Mouse (Mus musculus) embryonic facial prominence, embryonic 10.5 days (tissue): ENCODE data around the gene Col4a2. TPM values are rescaled to one million over a fixed set of nuclear protein-coding genes. Genes with fewer than 3 reads are reported as not detected.

ENCODE experiments used
- DNase-seq: peaks from one replicate; pipeline ENCODE4 v3.0.0-alpha.2; 2017; ENCODE audit warnings: low spot score
- H3K27ac ChIP-seq: fragments of 300-500 bp; sonication (generic); replicated peaks from 2 replicates; pipeline ENCODE4 v1.5.1; 2016; ENCODE audit warnings: mild to moderate bottlenecking
- H3K27me3 ChIP-seq: fragments of 300-500 bp; sonication (generic); replicated peaks from 2 replicates; pipeline ENCODE4 v1.6.1; 2016; ENCODE audit warnings: low read depth, mild to moderate bottlenecking; ENCODE audit not compliant: poor library complexity, severe bottlenecking
- H3K36me3 ChIP-seq: fragments of 300-500 bp; sonication (generic); replicated peaks from 2 replicates; pipeline ENCODE4 v1.6.1; 2016; ENCODE audit warnings: mild to moderate bottlenecking, moderate library complexity
- H3K4me1 ChIP-seq: fragments of 300-500 bp; sonication (generic); 2 replicates; pipeline ENCODE4 v1.6.1; 2016
- H3K4me3 ChIP-seq: fragments of 300-500 bp; sonication (generic); 2 replicates; pipeline ENCODE4 v1.5.1; 2016; ENCODE audit warnings: mild to moderate bottlenecking, moderate library complexity
- H3K9me3 ChIP-seq: fragments of 300-500 bp; sonication (generic); 2 replicates; pipeline ENCODE4 v1.6.1; 2016; ENCODE audit warnings: mild to moderate bottlenecking
- WGBS: fragments of 180-500 bp; shearing (Covaris S2); methylation state at CpG from one replicate; pipeline ENCODE4 v1.1.7; 2016; 5-methylcytosine and 5-hydroxymethylcytosine counted together
- polyA plus RNA-seq: library from polyadenylated mRNA; unstranded; fragments of >200 nt; fragmentation: Nextera tagmentation; extraction: Ambion mirVana; gene quantifications from 2 replicates; pipeline ENCODE4 v1.2.1, GENCODE M21; 2016

Gene Col4a2
- polyA plus RNA-seq: 51.8 and 54.7 TPM in 2 replicates

- peaks cover 28% of the 10 kb centered on the region for H3K36me3 ChIP-seq
- peak within 1 kb of the TSS; percentile 97 for H3K27ac ChIP-seq
- H3K4me1 ChIP-seq: peaks cover 97% of the 10 kb centered on the region
Measured at GRCm38 (mm10) chr8:11312349-11313175, at the start of gene Col4a2, which contains the start of gene Col4a1. Col4a2 (plus strand) TSS chr8:11312805. Col4a1 (minus strand) TSS chr8:11312826.

GRCm38 (mm10) chr8:11263848-11264247, 48.8 kb upstream of the Col4a2 start:
- H3K4me3 ChIP-seq: no peak overlapping the region
- H3K27ac ChIP-seq: no peak overlapping the region
- peaks cover 46% of the 10 kb centered on the region for H3K4me1 ChIP-seq
- H3K9me3 ChIP-seq: no peaks in the 10 kb centered on the region
- H3K36me3 ChIP-seq: peaks cover 23% of the 10 kb centered on the region; the same call in 1 of the 2 replicates
- WGBS: 72% methylated on average over 6 of the region's 6 CpGs
- no peak for DNase-seq
- H3K27me3 ChIP-seq: no peaks in the 10 kb centered on the region

More at GRCm38 (mm10) chr8:11312349-11313175, at the start of gene Col4a2, which contains the start of gene Col4a1:
- H3K9me3 ChIP-seq: no peaks in the 10 kb centered on the region
- H3K27me3 ChIP-seq: peaks cover 69% of the 10 kb centered on the region
- under 1% methylated on average over 87 of the region's 87 CpGs for WGBS
- H3K4me3 ChIP-seq: peak within 1 kb of the TSS; percentile 88
- DNase-seq: peak; percentile 87

- peaks cover 23% of the 10 kb centered on the region; the same call in 1 of the 2 replicates for H3K36me3 ChIP-seq
Measured at GRCm38 (mm10) chr8:11265971-11266370, 46.6 kb upstream of the Col4a2 start.

GRCm38 (mm10) chr8:11266471-11266870, 46.1 kb upstream of the Col4a2 start:
- no peak overlapping the region for H3K4me3 ChIP-seq
- no peaks in the 10 kb centered on the region for H3K27me3 ChIP-seq
- peaks cover 23% of the 10 kb centered on the region; the same call in 1 of the 2 replicates for H3K36me3 ChIP-seq
- no peak overlapping the region for H3K27ac ChIP-seq
- H3K4me1 ChIP-seq: peaks cover 42% of the 10 kb centered on the region
- 92% methylated on average over 2 of the region's 2 CpGs for WGBS
- no peak for DNase-seq
- no peaks in the 10 kb centered on the region for H3K9me3 ChIP-seq

More at GRCm38 (mm10) chr8:11265971-11266370, 46.6 kb upstream of the Col4a2 start:
- no peaks in the 10 kb centered on the region for H3K27me3 ChIP-seq
- H3K4me3 ChIP-seq: no peak overlapping the region
- WGBS: 82% methylated on average over 3 of the region's 3 CpGs
- no peak overlapping the region for H3K27ac ChIP-seq
- no peak for DNase-seq
- H3K9me3 ChIP-seq: no peaks in the 10 kb centered on the region
- peaks cover 42% of the 10 kb centered on the region for H3K4me1 ChIP-seq

GRCm38 (mm10) chr8:11268753-11269152, 43.9 kb upstream of the Col4a2 start:
- Histone ChIP-seq H3K4me3 (no peak overlapping the region), H3K27ac (no peak overlapping the region), H3K27me3 (no peaks in the 10 kb centered on the region), H3K4me1 (peaks cover 44% of the 10 kb centered on the region), H3K36me3 (peaks cover 25% of the 10 kb centered on the region; the same call in 1 of the 2 replicates), H3K9me3 (no peaks in the 10 kb centered on the region)
- 61% methylated on average over 6 of the region's 6 CpGs for WGBS
- no peak for DNase-seq

- DNase-seq: no peak
- Histone ChIP-seq H3K4me1 (peaks cover 48% of the 10 kb centered on the region), H3K27ac (no peak overlapping the region), H3K36me3 (peaks cover 14% of the 10 kb centered on the region; the same call in 1 of the 2 replicates), H3K4me3 (no peak overlapping the region), H3K9me3 (no peaks in the 10 kb centered on the region), H3K27me3 (no peaks in the 10 kb centered on the region)
- WGBS: 70% methylated on average over 6 of the region's 6 CpGs
Measured at GRCm38 (mm10) chr8:11270826-11271225, 41.8 kb upstream of the Col4a2 start.

- peaks cover 49% of the 10 kb centered on the region for H3K4me1 ChIP-seq
- H3K36me3 ChIP-seq: peaks cover 6% of the 10 kb centered on the region; the same call in 1 of the 2 replicates
- WGBS: 86% methylated on average over 6 of the region's 6 CpGs
- H3K27me3 ChIP-seq: no peaks in the 10 kb centered on the region
- no peaks in the 10 kb centered on the region for H3K9me3 ChIP-seq
- no peak overlapping the region for H3K27ac ChIP-seq
- DNase-seq: no peak
- H3K4me3 ChIP-seq: no peak overlapping the region
Measured at GRCm38 (mm10) chr8:11272205-11272604, 40.4 kb upstream of the Col4a2 start.

GRCm38 (mm10) chr8:11273506-11274158, 39.0 kb upstream of the Col4a2 start:
- no peaks in the 10 kb centered on the region for H3K27me3 ChIP-seq
- 89% methylated on average over 15 of the region's 15 CpGs for WGBS
- no peak overlapping the region for H3K27ac ChIP-seq
- peaks cover 52% of the 10 kb centered on the region for H3K4me1 ChIP-seq
- H3K4me3 ChIP-seq: no peak overlapping the region
- H3K36me3 ChIP-seq: peaks cover 6% of the 10 kb centered on the region; the same call in 1 of the 2 replicates
- no peaks in the 10 kb centered on the region for H3K9me3 ChIP-seq
- DNase-seq: no peak

- Histone ChIP-seq H3K36me3 (peaks cover 6% of the 10 kb centered on the region; the same call in 1 of the 2 replicates), H3K27ac (no peak overlapping the region), H3K4me3 (no peak overlapping the region), H3K9me3 (no peaks in the 10 kb centered on the region), H3K27me3 (no peaks in the 10 kb centered on the region), H3K4me1 (peaks cover 52% of the 10 kb centered on the region)
- 84% methylated on average over 7 of the region's 7 CpGs for WGBS
- no peak for DNase-seq
Measured at GRCm38 (mm10) chr8:11274415-11274814, 38.2 kb upstream of the Col4a2 start.

GRCm38 (mm10) chr8:11276286-11276685, 36.3 kb upstream of the Col4a2 start:
- H3K4me3 ChIP-seq: no peak overlapping the region
- 86% methylated on average over 6 of the region's 6 CpGs for WGBS
- H3K27me3 ChIP-seq: no peaks in the 10 kb centered on the region

GRCm38 (mm10) chr8:11277602-11278051, 35.0 kb upstream of the Col4a2 start:
- H3K36me3 ChIP-seq: peaks cover 17% of the 10 kb centered on the region
- H3K4me1 ChIP-seq: peaks cover 67% of the 10 kb centered on the region
- peak overlapping the region; percentile 72; the same call in 1 of the 2 replicates for H3K27ac ChIP-seq
- H3K9me3 ChIP-seq: no peaks in the 10 kb centered on the region
- WGBS: 74% methylated on average over 3 of the region's 3 CpGs
- no peak overlapping the region for H3K4me3 ChIP-seq
- DNase-seq: no peak
- no peaks in the 10 kb centered on the region for H3K27me3 ChIP-seq

More at GRCm38 (mm10) chr8:11276286-11276685, 36.3 kb upstream of the Col4a2 start:
- no peak for DNase-seq
- H3K27ac ChIP-seq: no peak overlapping the region
- H3K9me3 ChIP-seq: no peaks in the 10 kb centered on the region
- H3K4me1 ChIP-seq: peaks cover 62% of the 10 kb centered on the region
- H3K36me3 ChIP-seq: peaks cover 6% of the 10 kb centered on the region; the same call in 1 of the 2 replicates

- no peak for DNase-seq
- Histone ChIP-seq H3K4me1 (peaks cover 72% of the 10 kb centered on the region), H3K27me3 (no peaks in the 10 kb centered on the region), H3K4me3 (no peak overlapping the region), H3K36me3 (peaks cover 17% of the 10 kb centered on the region), H3K27ac (peak overlapping the region; percentile 72), H3K9me3 (no peaks in the 10 kb centered on the region)
- 76% methylated on average over 4 of the region's 4 CpGs for WGBS
Measured at GRCm38 (mm10) chr8:11278101-11278611, 34.4 kb upstream of the Col4a2 start.
